Mouse (Mus musculus): ENCODE results near the gene Rasgef1c. TPM values are rescaled to one million over a fixed set of nuclear protein-coding genes. Genes with fewer than 3 reads are reported as not detected.

Rasgef1c gene
- total and polyA plus RNA-seq, 2 experiments from 2014 or later: not detected

GRCm38 (mm10) chr11:49977963-49978568, 76.4 kb downstream of the Rasgef1c start:
- WGBS: 84% methylated on average over 10 of the region's 10 CpGs
- no peak for ATAC-seq (ENCODE audit: insufficient read depth, low read depth)

DNA sequence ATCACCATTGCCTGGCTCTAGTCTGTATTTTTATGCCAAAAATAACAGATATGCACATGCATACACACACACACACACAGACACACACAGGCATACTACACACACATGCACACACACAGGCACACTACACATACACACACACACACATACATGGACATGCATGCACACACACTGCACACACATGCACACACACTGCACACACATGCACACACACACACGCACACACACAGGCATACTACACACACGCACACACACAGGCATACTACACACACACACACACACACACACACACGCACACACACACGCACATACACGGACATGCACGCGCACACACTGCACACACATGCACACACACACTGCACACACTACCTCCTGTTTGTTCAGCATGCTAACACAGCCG, 77.3 kb downstream of the Rasgef1c start:
- no peak overlapping the region for H3K4me2 ChIP-seq (ENCODE audit: low read depth, low read length)
- DNase-seq (ENCODE audit: low spot score): no peak
- TF ChIP-seq EP300 (IDR thresholded peaks at IDR 0.05; ENCODE audit: low read depth): no peak
- TF ChIP-seq CTCF (IDR thresholded peaks at IDR 0.05; ENCODE audit: low read depth): no peak
- no peaks in the 10 kb centered on the region for H3K9me3 ChIP-seq (replicated peaks; ENCODE audit: control insufficient read depth, low read length)
- WGBS: 94% methylated on average over 8 of the region's 8 CpGs
- no peak overlapping the region for H3K9ac ChIP-seq (replicated peaks; ENCODE audit: low read depth, low read length)
- H3K27ac ChIP-seq (ENCODE audit: low read depth): no peak overlapping the region
- no peaks in the 10 kb centered on the region for H3K36me3 ChIP-seq (replicated peaks; ENCODE audit: control insufficient read depth, insufficient read depth, low read length)
- H3K4me3 ChIP-seq (ENCODE audit: low read depth, low read length): no peak overlapping the region
- ATAC-seq (ENCODE audit: insufficient read depth, low read depth): no peak
- H3K27me3 ChIP-seq (ENCODE audit: control insufficient read depth, insufficient read depth, low read length): no peaks in the 10 kb centered on the region
- H3K4me1 ChIP-seq (ENCODE audit: control insufficient read depth, insufficient read depth): peaks cover 12% of the 10 kb centered on the region

More at GRCm38 (mm10) chr11:49977963-49978568, 76.4 kb downstream of the Rasgef1c start:
- Histone ChIP-seq H3K9ac (replicated peaks; ENCODE audit: low read depth, low read length) (no peak overlapping the region), H3K27me3 (ENCODE audit: control insufficient read depth, insufficient read depth, low read length) (no peaks in the 10 kb centered on the region), H3K4me2 (ENCODE audit: low read depth, low read length) (no peak overlapping the region), H3K9me3 (replicated peaks; ENCODE audit: control insufficient read depth, low read length) (no peaks in the 10 kb centered on the region), H3K36me3 (replicated peaks; ENCODE audit: control insufficient read depth, insufficient read depth, low read length) (no peaks in the 10 kb centered on the region), H3K4me3 (ENCODE audit: low read depth, low read length) (no peak overlapping the region), H3K4me1 (ENCODE audit: control insufficient read depth, insufficient read depth) (peaks cover 12% of the 10 kb centered on the region), H3K27ac (ENCODE audit: low read depth) (no peak overlapping the region)
- TF ChIP-seq EP300 (IDR thresholded peaks at IDR 0.05; ENCODE audit: low read depth) (no peak), CTCF (IDR thresholded peaks at IDR 0.05; ENCODE audit: low read depth) (no peak)
- no peak for DNase-seq (ENCODE audit: low spot score)

DNA sequence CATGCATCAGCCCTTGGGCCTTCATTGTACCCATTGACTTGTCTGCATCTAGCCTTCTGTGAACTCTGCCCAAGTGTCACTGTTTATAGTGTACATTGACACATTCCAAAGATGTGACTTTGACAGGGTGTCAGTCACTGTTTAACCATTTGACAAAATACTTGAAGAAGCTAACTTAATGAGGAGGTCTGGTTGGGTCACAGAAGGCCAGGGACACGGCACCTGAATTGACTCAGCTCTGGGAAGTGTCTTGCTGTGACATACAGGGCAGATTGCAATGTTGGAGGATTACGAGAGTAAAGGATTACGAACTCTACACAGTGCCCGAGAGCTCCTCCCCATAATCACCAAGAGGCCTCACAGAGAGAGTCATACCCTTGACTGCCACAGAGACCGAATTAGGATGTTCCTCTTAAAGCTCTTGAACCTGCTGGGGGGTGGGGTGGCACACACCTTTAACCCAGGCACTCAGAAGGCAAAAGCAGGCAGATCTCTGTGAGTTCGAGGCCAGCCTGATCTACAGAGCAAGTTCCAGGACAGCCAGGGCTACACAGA, 79.1 kb downstream of the Rasgef1c start:
- H3K4me2 ChIP-seq (ENCODE audit: low read depth, low read length): no peak overlapping the region
- peaks cover 12% of the 10 kb centered on the region for H3K4me1 ChIP-seq (ENCODE audit: control insufficient read depth, insufficient read depth)
- no peak overlapping the region for H3K9ac ChIP-seq (replicated peaks; ENCODE audit: low read depth, low read length)
- no peak for TF ChIP-seq EP300 (IDR thresholded peaks at IDR 0.05; ENCODE audit: low read depth)
- no peak for DNase-seq (ENCODE audit: low spot score)
- no peak overlapping the region for H3K4me3 ChIP-seq (ENCODE audit: low read depth, low read length)
- no peaks in the 10 kb centered on the region for H3K36me3 ChIP-seq (replicated peaks; ENCODE audit: control insufficient read depth, insufficient read depth, low read length)
- WGBS: 41% methylated on average over 6 of the region's 6 CpGs
- no peak for ATAC-seq (ENCODE audit: insufficient read depth, low read depth)
- no peaks in the 10 kb centered on the region for H3K27me3 ChIP-seq (ENCODE audit: control insufficient read depth, insufficient read depth, low read length)
- no peaks in the 10 kb centered on the region for H3K9me3 ChIP-seq (replicated peaks; ENCODE audit: control insufficient read depth, low read length)
- no peak overlapping the region for H3K27ac ChIP-seq (ENCODE audit: low read depth)

DNA sequence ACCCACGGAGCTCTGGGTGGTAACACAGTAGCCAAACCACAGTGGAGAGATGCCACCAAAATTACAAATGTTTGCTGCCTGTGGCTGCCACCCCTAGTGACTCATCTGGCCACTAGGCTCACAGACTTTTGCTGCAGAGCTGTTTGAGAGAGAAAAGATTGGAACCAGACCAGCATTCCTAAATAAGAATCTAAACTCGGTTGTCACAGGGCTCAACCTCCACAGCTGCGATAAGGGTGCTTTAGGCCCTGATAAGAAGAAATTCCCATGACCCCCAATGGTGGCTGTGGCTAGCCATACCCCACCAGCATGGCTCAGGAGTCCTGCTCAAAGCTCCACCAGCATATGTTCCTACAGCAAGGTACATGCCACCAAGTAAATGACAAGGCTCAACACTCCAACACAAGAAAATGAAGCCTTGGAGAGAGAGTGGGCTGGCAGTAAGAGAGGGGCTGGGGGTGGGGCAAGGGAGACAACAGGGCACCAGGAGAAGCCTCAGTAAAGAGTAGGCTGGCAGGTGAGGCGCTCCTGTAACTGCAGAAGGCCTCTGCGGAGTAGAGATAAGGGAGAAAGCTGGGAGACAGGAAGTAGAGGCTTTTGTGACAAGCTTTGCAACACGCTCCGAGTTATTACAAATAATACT, 79.8 kb downstream of the Rasgef1c start:
- H3K9ac ChIP-seq (replicated peaks; ENCODE audit: low read depth, low read length): no peak overlapping the region
- H3K4me2 ChIP-seq (ENCODE audit: low read depth, low read length): no peak overlapping the region
- no peak for TF ChIP-seq CTCF (IDR thresholded peaks at IDR 0.05; ENCODE audit: low read depth)
- TF ChIP-seq EP300 (IDR thresholded peaks at IDR 0.05; ENCODE audit: low read depth): no peak
- no peaks in the 10 kb centered on the region for H3K36me3 ChIP-seq (replicated peaks; ENCODE audit: control insufficient read depth, insufficient read depth, low read length)
- WGBS: 26% methylated on average over 7 of the region's 7 CpGs
- ATAC-seq (ENCODE audit: insufficient read depth, low read depth): no peak
- H3K27ac ChIP-seq (ENCODE audit: low read depth): no peak overlapping the region
- H3K4me3 ChIP-seq (ENCODE audit: low read depth, low read length): no peak overlapping the region
- no peaks in the 10 kb centered on the region for H3K9me3 ChIP-seq (replicated peaks; ENCODE audit: control insufficient read depth, low read length)
- H3K4me1 ChIP-seq (ENCODE audit: control insufficient read depth, insufficient read depth): peaks cover 12% of the 10 kb centered on the region
- no peak for DNase-seq (ENCODE audit: low spot score)
- no peaks in the 10 kb centered on the region for H3K27me3 ChIP-seq (ENCODE audit: control insufficient read depth, insufficient read depth, low read length)

DNA sequence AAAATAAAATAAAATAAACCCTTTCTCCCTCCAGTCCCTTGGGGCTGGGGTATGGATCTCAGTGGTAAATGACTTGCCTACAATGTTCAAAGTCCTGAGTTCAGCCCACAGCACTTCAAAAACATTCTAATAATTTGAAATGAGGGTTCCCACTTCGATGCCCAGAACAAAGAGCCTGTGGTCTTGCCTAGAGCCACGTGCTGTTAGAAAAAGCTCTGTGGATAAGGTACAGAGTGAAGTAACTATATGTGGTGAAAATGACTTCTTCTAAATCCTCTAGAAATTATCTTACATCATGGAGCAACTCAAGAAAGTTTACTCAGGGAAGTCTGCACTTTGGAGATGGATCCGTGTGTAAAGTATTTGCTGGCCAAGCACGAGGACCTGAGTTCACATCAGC, 80.5 kb downstream of the Rasgef1c start:
- Histone ChIP-seq H3K27ac (ENCODE audit: low read depth) (no peak overlapping the region), H3K27me3 (ENCODE audit: control insufficient read depth, insufficient read depth, low read length) (no peaks in the 10 kb centered on the region), H3K9ac (replicated peaks; ENCODE audit: low read depth, low read length) (no peak overlapping the region), H3K4me1 (ENCODE audit: control insufficient read depth, insufficient read depth) (peaks cover 12% of the 10 kb centered on the region), H3K4me2 (ENCODE audit: low read depth, low read length) (no peak overlapping the region), H3K9me3 (replicated peaks; ENCODE audit: control insufficient read depth, low read length) (no peaks in the 10 kb centered on the region), H3K4me3 (ENCODE audit: low read depth, low read length) (no peak overlapping the region), H3K36me3 (replicated peaks; ENCODE audit: control insufficient read depth, insufficient read depth, low read length) (no peaks in the 10 kb centered on the region)
- no peak for DNase-seq (ENCODE audit: low spot score)
- 72% methylated on average over 4 of the region's 4 CpGs for WGBS
- no peak for ATAC-seq (ENCODE audit: insufficient read depth, low read depth)
- TF ChIP-seq CTCF (IDR thresholded peaks at IDR 0.05; ENCODE audit: low read depth) (no peak), EP300 (IDR thresholded peaks at IDR 0.05; ENCODE audit: low read depth) (no peak)

Measured in heart, postnatal 0 days (tissue).